Mouse (Mus musculus) megakaryocyte-erythroid progenitor cell, adult 5-6 weeks (primary cell): ENCODE measurements around the gene Cbx1. TPM values are rescaled to one million over a fixed set of nuclear protein-coding genes. Genes with fewer than 3 reads are reported as not detected.
"Not testable (repeated sequence)": the region's sequence is repeated elsewhere in the genome, so short reads cannot be mapped to it uniquely, and the experiment has no call there.

Experiments
- ATAC-seq: replicated peaks from 2 replicates; pipeline ENCODE4 v1.8.0; 2016; ENCODE audit warnings: mild to moderate bottlenecking, inconsistent platforms; ENCODE audit not compliant: severe bottlenecking, poor library complexity, low FRiP score, low TSS enrichment
- total RNA-seq, 2 experiments: library from RNA; stranded (forward) in 1 of 2; stranded (reverse) in 1 of 2; fragments of 200-1000, 215-1000 nt in 1 of 2; fragments of >200 nt in 1 of 2; fragmentation: Nextera tagmentation in 1 of 2; gene quantifications; 2 replicates each; pipeline ENCODE4 v1.2.3; 2014 to 2017

Gene Cbx1
- total RNA-seq, 2 experiments from 2014 or later: 91.7 to 120 TPM

DNA sequence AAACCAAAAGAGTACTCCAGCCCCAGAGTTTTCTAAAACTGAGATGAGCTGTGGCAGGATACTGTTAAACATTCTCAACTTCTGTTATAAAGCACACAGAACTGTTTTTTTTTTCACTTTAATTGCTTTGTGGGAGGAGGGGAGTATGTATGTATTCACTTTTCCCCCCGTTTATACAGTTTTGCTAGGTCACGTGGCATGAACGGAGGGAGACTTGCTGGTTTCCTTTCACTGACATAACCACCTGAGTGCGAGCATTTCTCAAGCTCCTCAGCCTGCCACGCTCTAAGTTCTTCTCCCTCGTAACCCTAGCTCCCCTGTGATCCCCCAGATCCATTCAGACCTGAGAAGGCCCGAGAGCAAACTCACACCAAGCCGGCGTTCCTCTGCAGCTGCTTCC, 16.5 kb upstream of the Cbx1 start:
- no peak for ATAC-seq

DNA sequence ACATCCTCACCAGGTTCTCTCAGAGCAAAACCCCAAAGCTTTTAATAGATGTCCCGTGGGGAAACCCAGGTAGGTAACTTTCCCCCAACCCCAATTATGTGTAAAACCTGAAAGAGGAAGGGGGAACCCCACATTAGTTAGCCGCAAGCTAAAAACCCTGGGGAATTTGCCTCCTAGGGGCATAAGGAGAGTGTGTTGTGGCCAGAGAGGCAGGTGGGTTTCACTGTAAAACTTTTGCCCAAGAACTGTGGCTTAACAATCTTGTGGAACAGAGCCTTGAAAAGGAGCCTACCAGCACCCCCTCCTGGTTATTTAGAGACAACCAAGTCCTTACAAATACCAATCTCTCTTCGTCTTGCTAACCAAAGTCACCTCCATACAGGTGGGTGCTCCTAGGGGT, 14.4 kb upstream of the Cbx1 start:
- ATAC-seq: no peak

DNA sequence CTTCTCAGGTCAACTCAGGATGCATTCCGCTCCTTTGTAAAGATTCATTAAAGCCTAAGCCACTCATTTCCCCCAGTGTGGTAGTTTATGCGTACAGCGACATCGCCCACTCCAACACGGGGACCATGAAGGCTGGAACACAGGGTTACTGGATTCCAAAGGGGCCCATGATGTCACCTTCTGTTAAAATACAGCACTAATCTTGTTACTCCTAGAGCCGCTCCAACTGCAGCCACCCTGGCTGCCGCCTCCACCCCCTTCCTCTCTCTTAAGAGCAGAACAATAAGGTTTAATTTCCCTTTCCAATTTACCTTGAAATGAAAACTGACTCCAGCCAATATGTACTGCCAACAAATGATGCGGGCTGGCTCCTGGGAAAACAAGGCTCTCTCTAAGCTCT, 13.9 kb upstream of the Cbx1 start:
- ATAC-seq: no peak

GRCm38 (mm10) chr11:96775665-96776064, 13.3 kb upstream of the Cbx1 start:
- no peak for ATAC-seq

DNA sequence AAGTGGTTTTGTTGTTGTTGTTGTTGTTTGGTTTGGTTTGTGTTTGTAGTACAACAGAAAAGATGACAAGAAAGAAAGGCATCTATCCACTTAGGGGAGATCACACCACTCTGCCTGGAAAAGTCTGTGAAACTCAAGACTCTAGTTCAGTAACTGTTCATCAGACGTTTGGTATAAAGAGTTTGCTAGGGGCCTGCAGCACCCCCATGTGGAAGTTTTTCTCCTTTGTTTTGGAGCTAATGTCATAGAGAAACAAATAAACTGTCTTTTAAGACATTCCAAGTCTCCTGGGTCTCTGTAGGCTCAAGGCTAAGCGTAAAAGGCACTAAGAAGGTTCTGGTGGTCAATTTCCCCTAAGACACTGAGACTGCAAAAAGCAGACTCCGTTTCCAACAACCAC, 12.9 kb upstream of the Cbx1 start:
- ATAC-seq: no peak

- ATAC-seq: peak; percentile 99
These were observed 11.7 kb upstream of the Cbx1 start, which contains the start of gene Snx11 for GRCm38 (mm10) chr11:96776968-96777962. TSS of gene Snx11 (minus strand) at chr11:96777559.

GRCm38 (mm10) chr11:96778061-96778627, 10.8 kb upstream of the Cbx1 start:
- not testable (repeated sequence) for ATAC-seq

DNA sequence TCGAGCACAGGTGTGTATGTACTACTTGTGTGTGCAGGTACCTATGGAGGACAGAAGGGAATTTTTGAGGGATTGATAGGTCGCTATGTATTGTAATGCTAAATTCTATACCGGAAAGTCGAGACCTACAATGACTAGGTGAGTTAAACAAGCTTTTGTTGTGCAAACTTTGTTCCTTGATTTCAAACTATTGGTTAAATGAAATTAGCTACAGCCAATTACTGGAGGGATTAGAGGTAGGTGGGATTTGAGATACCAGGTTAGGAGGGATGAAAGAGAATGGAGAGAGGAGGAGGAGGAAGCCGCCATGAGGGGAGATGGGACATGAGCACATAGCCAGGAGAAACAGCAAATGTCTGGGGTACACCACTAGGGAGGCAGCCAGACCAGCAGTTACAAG, 8.6 kb upstream of the Cbx1 start:
- ATAC-seq: no peak

DNA sequence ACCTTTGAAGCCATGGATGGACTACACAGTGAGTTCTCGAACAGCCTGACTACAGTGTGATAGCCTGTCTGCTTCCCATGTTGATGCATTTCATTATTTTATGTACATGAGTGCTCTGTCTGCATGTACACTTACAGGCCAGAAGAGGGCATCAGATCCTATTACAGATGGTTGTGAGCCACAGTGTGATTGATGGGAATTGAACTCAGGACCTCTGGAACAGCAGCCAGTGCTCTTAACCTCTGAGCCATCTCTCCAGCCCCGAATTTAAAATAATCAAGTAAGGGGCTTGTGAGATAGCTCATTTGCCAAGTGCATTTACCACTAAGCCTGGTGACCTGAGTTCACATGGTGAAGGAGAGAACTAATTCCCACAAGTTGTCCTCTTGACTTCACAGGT, 7.5 kb upstream of the Cbx1 start:
- ATAC-seq: no peak

DNA sequence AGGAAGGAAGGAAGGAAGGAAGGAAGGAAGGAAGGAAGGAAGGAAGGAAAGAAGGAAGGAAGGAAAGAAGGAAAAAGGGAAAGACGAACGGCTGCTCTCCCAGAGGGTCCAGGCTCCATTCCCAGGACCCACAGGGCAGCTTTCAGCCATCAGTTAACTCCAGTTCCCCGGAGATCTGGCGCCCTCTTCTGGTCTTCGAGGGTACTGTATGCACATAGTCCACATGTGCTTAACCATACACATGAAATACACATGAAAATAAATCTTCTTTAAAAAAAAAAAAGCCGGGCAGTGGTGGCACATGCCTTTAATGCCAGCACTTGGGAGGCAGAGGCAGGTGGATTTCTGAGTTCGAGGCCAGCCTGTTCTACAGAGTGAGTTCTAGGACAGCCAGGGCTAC, 4.1 kb upstream of the Cbx1 start:
- ATAC-seq: 0 out of 2 replicates have a peak, but pooled peaks have one; percentile 44

- no peak for ATAC-seq
These were observed 2.0 kb upstream of the Cbx1 start for GRCm38 (mm10) chr11:96786731-96787450.

GRCm38 (mm10) chr11:96789990-96790389, 1.1 kb downstream of the Cbx1 start:
- 0 out of 2 replicates have a peak, but pooled peaks have one; percentile 39 for ATAC-seq

DNA sequence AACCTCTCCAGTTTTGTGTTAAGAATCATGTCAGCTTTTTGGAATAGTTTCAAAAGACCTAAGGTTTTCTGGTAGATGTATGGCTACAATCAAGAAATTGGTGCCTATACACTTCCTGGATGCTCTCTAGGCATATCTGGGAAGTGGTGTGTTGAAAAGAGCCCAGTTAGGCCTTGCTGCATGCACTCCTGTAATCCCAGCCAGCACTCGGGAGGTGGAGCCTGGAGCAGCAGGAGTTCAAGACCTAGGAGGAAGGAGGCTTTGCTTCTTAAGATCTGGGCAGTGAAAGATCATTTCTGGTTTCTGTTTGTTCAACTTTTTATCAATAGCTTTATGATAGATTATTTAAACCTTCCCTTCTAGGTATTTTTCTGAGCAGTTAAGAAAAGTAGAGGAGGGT, 1.8 kb downstream of the Cbx1 start:
- no peak for ATAC-seq

GRCm38 (mm10) chr11:96795491-96795890, 6.6 kb downstream of the Cbx1 start:
- ATAC-seq: no peak

GRCm38 (mm10) chr11:96796081-96796480, 7.2 kb downstream of the Cbx1 start:
- ATAC-seq: no peak

DNA sequence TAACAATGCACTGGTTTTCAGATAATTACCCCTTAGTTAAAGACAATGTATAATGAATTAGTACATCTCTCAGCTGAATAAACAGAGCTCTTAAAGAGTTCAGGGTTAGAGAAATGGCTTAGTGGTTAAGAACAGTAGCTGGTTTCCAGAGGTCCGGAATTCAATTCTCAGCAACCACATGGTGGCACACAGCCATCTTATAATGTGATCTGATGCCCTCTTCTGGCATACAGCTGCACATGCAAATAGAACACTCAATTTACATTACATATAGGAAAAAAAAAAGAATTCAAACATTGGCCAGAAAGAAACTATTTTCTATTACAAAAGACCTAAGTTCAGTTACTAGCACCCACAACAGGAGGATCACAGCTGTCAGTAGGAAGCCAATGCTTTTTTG, 7.7 kb downstream of the Cbx1 start:
- no peak for ATAC-seq

DNA sequence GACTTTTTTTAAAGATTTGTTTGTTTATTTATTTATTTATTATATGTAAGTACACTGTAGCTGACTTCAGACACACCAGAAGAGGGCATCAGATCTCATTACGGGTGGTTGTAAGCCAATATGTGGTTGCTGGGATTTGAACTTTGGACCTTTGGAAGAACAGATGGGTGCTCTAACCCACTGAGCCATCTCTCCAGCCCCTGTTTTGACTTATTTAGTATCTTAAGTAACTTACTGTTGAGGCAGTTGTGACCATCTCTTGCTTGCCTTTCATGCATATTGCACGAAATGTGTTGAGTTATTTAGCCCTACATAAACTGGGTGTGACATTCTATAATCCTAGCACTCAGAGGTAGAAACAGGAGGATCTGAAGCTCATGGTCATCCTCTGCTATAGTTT, 10.6 kb downstream of the Cbx1 start:
- no peak for ATAC-seq

DNA sequence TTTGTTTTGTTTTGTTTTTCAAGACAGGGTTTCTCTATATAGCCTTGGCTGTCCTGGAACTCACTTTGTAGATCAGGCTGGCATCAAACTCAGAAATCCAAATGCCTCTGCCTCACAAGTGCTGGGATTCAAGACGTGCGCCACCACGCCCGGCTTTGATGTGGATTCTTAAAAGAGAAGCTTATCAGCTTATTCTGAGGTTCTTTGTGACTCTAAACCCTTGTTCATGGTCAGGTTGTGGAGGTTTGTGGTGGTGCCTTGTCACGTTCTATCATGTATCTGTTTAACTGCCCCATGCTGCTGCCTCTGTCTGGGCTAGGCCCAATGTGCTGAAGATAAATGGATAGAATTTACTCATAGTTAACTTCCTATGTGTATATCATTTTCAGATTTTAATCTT, 16.7 kb downstream of the Cbx1 start:
- ATAC-seq: no peak

- ATAC-seq: peak; percentile 87
These were observed 19.1 kb downstream of the Cbx1 start for GRCm38 (mm10) chr11:96808066-96808465.

GRCm38 (mm10) chr11:96809562-96810235, 20.8 kb downstream of the Cbx1 start:
- ATAC-seq: no peak
